Mouse (Mus musculus) limb, embryonic 11.5 days (tissue): ENCODE measurements around the gene Tmem115. TPM values are rescaled to one million over a fixed set of nuclear protein-coding genes. Genes with fewer than 3 reads are reported as not detected.

Experiments used
- ATAC-seq: fragments of 200-750 bp; cut with Nextera tagmentation; 2 replicates; pipeline ENCODE4 v1.8.0; 2017; ENCODE audit warnings: low read depth; ENCODE audit not compliant: insufficient number of reproducible peaks, low FRiP score, low TSS enrichment
- DNase-seq: peaks from one replicate; pipeline ENCODE4 v3.0.0-alpha.2; 2015; ENCODE audit warnings: low spot score
- H3K27ac ChIP-seq: fragments of 300-500 bp; sonication (generic); replicated peaks from 2 replicates; pipeline ENCODE4 v1.5.1; 2014; ENCODE audit warnings: low read depth, mild to moderate bottlenecking, low read length
- H3K27me3 ChIP-seq: fragments of 300-500 bp; sonication (generic); 2 replicates; pipeline ENCODE4 v1.6.1; 2014; ENCODE audit warnings: mild to moderate bottlenecking, low read length, mixed read lengths; ENCODE audit not compliant: control insufficient read depth, insufficient read depth
- H3K36me3 ChIP-seq: fragments of 300-500 bp; sonication (generic); 2 replicates; pipeline ENCODE4 v1.6.1; 2014; ENCODE audit warnings: mild to moderate bottlenecking, low read length, moderate library complexity, mixed read lengths; ENCODE audit not compliant: control insufficient read depth, insufficient read depth
- H3K4me1 ChIP-seq: fragments of 300-500 bp; sonication (generic); 2 replicates; pipeline ENCODE4 v1.6.1; 2014; ENCODE audit warnings: low read length, mixed read lengths; ENCODE audit not compliant: control insufficient read depth, insufficient read depth
- H3K4me2 ChIP-seq: fragments of 300-500 bp; sonication (generic); 2 replicates; pipeline ENCODE4 v1.6.1; 2014; ENCODE audit warnings: low read depth, mild to moderate bottlenecking, moderate library complexity; ENCODE audit not compliant: severe bottlenecking
- H3K4me3 ChIP-seq: fragments of 300-500 bp; sonication (generic); 2 replicates; pipeline ENCODE4 v1.5.1; 2014; ENCODE audit warnings: low read depth, low read length
- H3K9ac ChIP-seq: fragments of 300-500 bp; sonication (generic); 2 replicates; pipeline ENCODE4 v1.6.1; 2014; ENCODE audit warnings: mild to moderate bottlenecking, low read length
- H3K9me3 ChIP-seq: fragments of 300-500 bp; sonication (generic); 2 replicates; pipeline ENCODE4 v1.6.1; 2016; ENCODE audit warnings: low read length; ENCODE audit not compliant: control insufficient read depth
- WGBS: fragments of 180-500 bp; shearing (Covaris S2); extraction: QIAGEN DNeasy Blood & Tissue Kit; methylation state at CpG from one replicate; pipeline ENCODE4 v1.1.7; 2014; 5-methylcytosine and 5-hydroxymethylcytosine counted together
- polyA plus RNA-seq: library from polyadenylated mRNA; unstranded; fragments of >200 nt; fragmentation: Nextera tagmentation; extraction: Ambion mirVana; gene quantifications from 2 replicates; pipeline ENCODE4 v1.2.1, GENCODE M21; 2014

Gene Tmem115
- polyA plus RNA-seq, 1 experiment from 2014 or later = 42.8 TPM

- Histone ChIP-seq H3K4me3 (no peak overlapping the region), H3K9ac (no peak overlapping the region), H3K4me2 (no peak overlapping the region), H3K27me3 (no peaks in the 10 kb centered on the region), H3K9me3 (no peaks in the 10 kb centered on the region), H3K36me3 (peaks cover 7% of the 10 kb centered on the region), H3K27ac (no peak overlapping the region), H3K4me1 (peaks cover 9% of the 10 kb centered on the region)
- ATAC-seq = no peak
- WGBS = 92% methylated on average over 7 of the region's 7 CpGs
- DNase-seq = no peak
Measured at GRCm38 (mm10) chr9:107582509-107583062, 48.8 kb downstream of the Tmem115 start.

DNA sequence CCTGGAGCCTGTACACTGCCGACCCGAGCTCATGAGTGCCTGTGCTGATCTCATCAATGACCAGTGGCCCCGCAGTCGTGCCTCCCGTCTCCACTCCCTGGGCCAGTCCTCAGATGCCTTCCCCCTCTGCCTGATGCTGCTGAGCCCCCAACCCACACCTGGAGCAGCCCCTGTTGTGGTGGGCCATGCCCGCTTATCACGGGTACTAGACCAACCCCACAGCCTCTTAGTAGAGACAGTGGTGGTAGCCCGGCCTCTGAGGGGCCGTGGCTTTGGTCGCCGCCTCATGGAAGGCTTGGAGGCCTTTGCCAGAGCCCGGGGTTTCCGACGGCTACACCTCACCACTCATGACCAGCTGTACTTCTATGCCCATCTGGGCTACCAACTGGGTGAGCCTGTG lies 49.4 kb downstream of the Tmem115 start:
- peaks cover 5% of the 10 kb centered on the region for H3K4me1 ChIP-seq

GRCm38 (mm10) chr9:107586504-107586903 lies 52.8 kb downstream of the Tmem115 start:
- Histone ChIP-seq H3K9me3 (no peaks in the 10 kb centered on the region), H3K4me3 (no peak overlapping the region), H3K9ac (no peak overlapping the region), H3K4me2 (no peak overlapping the region), H3K27ac (no peak overlapping the region), H3K27me3 (no peaks in the 10 kb centered on the region), H3K4me1 (peaks cover 4% of the 10 kb centered on the region), H3K36me3 (peaks cover 21% of the 10 kb centered on the region)
- no peak for DNase-seq
- WGBS = 90% methylated on average over 5 of the region's 5 CpGs
- no peak for ATAC-seq

More for the DNA sequence above, 49.4 kb downstream of the Tmem115 start:
- no peak for ATAC-seq
- Histone ChIP-seq H3K9ac (no peak overlapping the region), H3K9me3 (no peaks in the 10 kb centered on the region), H3K27me3 (no peaks in the 10 kb centered on the region), H3K4me3 (no peak overlapping the region), H3K4me2 (no peak overlapping the region), H3K36me3 (peaks cover 7% of the 10 kb centered on the region), H3K27ac (no peak overlapping the region)
- DNase-seq = no peak
- 94% methylated on average over 14 of the region's 14 CpGs for WGBS

DNA sequence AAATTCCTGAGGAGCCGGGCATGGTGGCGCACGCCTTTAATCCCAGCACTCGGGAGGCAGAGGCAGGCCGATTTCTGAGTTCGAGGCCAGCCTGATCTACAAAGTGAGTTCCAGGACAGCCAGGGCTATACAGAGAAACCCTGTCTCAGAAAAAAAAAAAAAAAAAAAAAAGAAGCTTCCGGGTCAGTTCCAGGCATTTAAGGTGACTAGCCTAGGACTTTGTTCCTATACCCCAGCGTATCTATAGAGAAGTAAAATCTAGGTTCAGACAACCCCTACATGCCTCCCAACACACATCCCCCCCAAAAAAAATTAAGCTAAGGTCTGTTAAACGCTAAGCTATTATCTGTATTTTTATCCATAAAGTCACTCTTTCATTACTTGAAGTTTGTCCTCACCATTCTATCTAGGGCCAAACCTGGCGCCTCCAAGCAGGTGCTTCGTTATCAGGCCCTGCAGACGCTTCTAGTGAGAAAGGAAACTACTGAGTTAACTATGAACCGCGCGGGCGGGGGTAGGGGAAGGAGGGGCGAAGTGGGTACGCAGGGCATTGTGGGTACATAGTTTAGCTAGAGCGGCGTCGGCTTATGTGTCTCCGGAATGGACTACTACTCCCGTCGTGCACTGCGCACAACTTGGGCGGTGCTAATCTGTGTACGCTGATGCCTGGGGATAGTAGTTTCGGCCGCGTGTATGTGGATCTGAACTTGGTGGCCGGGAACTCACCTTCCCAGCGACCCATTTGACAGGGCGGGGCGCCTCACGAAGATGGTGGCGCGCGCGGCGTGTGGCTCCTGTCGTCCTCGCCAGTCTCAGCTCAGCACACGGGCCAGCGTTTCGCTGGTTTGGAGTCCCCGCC lies 53.5 kb downstream of the Tmem115 start, which contains the start of gene Ifrd2:
Gene Ifrd2 (plus strand): TSS at position 669 of the 859 bp plus-strand sequence.
- peak within 1 kb of the TSS; percentile 70 for H3K9ac ChIP-seq
- no peaks in the 10 kb centered on the region for H3K27me3 ChIP-seq
- H3K9me3 ChIP-seq = no peaks in the 10 kb centered on the region
- peak within 1 kb of the TSS; percentile 56 for H3K4me2 ChIP-seq
- 15% methylated on average over 46 of the region's 46 CpGs for WGBS
- H3K4me3 ChIP-seq = peak within 1 kb of the TSS; percentile 78
- DNase-seq = peak; percentile 97
- H3K36me3 ChIP-seq = peaks cover 24% of the 10 kb centered on the region
- 0 out of 2 replicates have a peak within 1 kb of the TSS, but pooled peaks have one; percentile 30 for H3K27ac ChIP-seq
- peaks cover 4% of the 10 kb centered on the region for H3K4me1 ChIP-seq
- peak; percentile 96 for ATAC-seq

DNA sequence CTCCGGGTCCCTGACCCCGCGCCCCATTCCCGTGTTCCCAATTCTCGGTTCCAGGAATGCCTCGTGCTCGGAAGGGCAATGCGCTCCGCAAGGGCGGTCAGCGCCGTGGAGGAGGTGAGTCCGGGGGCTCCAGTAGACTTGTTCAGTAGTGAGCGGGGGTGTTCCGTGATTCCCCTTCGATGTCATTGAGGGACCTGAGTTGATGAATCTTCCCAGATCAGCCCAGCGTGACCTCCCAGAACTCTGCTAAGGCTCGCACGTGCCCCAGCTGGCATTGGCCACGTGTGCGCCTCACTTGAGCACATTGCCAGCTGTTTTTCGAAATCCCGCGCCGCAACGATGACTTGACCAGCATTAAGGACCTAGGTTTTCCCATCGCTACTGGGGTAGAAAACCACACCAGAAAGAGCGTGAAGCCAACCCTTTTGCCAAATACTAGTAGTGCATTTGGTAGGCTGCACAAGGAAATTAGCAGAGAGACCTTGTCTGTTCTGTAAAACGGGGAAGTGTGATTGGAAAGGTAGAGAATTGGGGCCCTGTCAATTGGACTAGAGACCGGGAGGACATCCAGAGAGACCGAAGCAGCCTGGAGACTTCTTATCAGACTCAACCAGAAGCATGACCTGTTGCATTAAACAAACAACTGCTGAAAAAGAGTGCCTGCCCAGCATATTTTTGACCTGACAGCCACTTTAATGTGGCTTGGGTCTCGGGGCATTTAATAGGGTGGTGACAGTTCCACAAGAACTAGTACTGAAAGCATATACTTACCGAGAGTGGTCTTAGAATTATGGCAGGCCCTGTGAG lies 54.3 kb downstream of the Tmem115 start:
- peaks cover 4% of the 10 kb centered on the region for H3K4me1 ChIP-seq
- H3K4me2 ChIP-seq = peak overlapping the region; percentile 56
- 3% methylated on average over 33 of the region's 33 CpGs for WGBS
- no peaks in the 10 kb centered on the region for H3K27me3 ChIP-seq
- H3K4me3 ChIP-seq = peak overlapping the region; percentile 78
- no peaks in the 10 kb centered on the region for H3K9me3 ChIP-seq
- peak; percentile 52 for ATAC-seq
- H3K36me3 ChIP-seq = peaks cover 23% of the 10 kb centered on the region
- DNase-seq = no peak
- H3K9ac ChIP-seq = peak overlapping the region; percentile 70
- no peak overlapping the region for H3K27ac ChIP-seq

Other genes starting within 250 kb of the Tmem115 start
- gene Mapkapk3, start 244.1 kb upstream of the Tmem115 start, polyA plus RNA-seq = 4.9 and 5.9 TPM in 2 replicates
- gene Cish, start 237.9 kb upstream of the Tmem115 start, polyA plus RNA-seq = 4.1 and 4.4 TPM in 2 replicates
- 10.0 and 10.1 TPM in 2 replicates for gene Hemk1, start 195.6 kb upstream of the Tmem115 start, polyA plus RNA-seq
- 0.60 and 0.73 TPM in 2 replicates for gene 6430571L13Rik, start 193.3 kb upstream of the Tmem115 start, polyA plus RNA-seq
- 0.12 and 0.26 TPM in 2 replicates for gene Cacna2d2, start 134.3 kb upstream of the Tmem115 start, polyA plus RNA-seq
- gene Cyb561d2, start 8.2 kb downstream of the Tmem115 start, polyA plus RNA-seq = 13.1 and 14.1 TPM in 2 replicates
- 36.5 and 40.9 TPM in 2 replicates for gene Nprl2, start 8.3 kb downstream of the Tmem115 start, polyA plus RNA-seq
- 0.79 and 0.95 TPM in 2 replicates for gene Zmynd10, start 13.4 kb downstream of the Tmem115 start, polyA plus RNA-seq
- 46.7 and 49.3 TPM in 2 replicates for gene Rassf1, start 17.6 kb downstream of the Tmem115 start, polyA plus RNA-seq
- gene Tusc2, start 29.3 kb downstream of the Tmem115 start, polyA plus RNA-seq = 57.3 and 60.2 TPM in 2 replicates
- 143 and 155 TPM in 2 replicates for gene Hyal2, start 34.0 kb downstream of the Tmem115 start, polyA plus RNA-seq
- 8.0 and 8.4 TPM in 2 replicates for gene Hyal1, start 43.0 kb downstream of the Tmem115 start, polyA plus RNA-seq
- gene Naa80, start 44.9 kb downstream of the Tmem115 start, polyA plus RNA-seq = 14.3 and 16.7 TPM in 2 replicates
- 0.54 and 0.57 TPM in 2 replicates for gene Hyal3, start 46.9 kb downstream of the Tmem115 start, polyA plus RNA-seq
- 47.6 and 49.0 TPM in 2 replicates for gene Ifrd2, start 53.7 kb downstream of the Tmem115 start, polyA plus RNA-seq
- gene Sema3b, start 75.3 kb downstream of the Tmem115 start, polyA plus RNA-seq = 3.4 and 3.7 TPM in 2 replicates
- 336 and 358 TPM in 2 replicates for gene Gnai2, start 101.4 kb downstream of the Tmem115 start, polyA plus RNA-seq
- 3.4 and 4.1 TPM in 2 replicates for gene Slc38a3, start 135.6 kb downstream of the Tmem115 start, polyA plus RNA-seq
- 1.7 and 1.8 TPM in 2 replicates for gene Gnat1, start 145.8 kb downstream of the Tmem115 start, polyA plus RNA-seq
- gene Sema3f, start 176.5 kb downstream of the Tmem115 start, polyA plus RNA-seq = 27.4 and 32.5 TPM in 2 replicates
- 179 and 195 TPM in 2 replicates for gene Rbm5, start 237.1 kb downstream of the Tmem115 start, polyA plus RNA-seq